Mouse (Mus musculus) liver, embryonic 14 days (tissue): ENCODE measurements around the gene Lefty1. TPM values are rescaled to one million over a fixed set of nuclear protein-coding genes. Genes with fewer than 3 reads are reported as not detected.

Source experiments
- polyA plus RNA-seq: library from polyadenylated mRNA; depleted of rRNA; stranded (reverse); fragments of >200 nt; gene quantifications from 2 replicates; pipeline ENCODE4 v1.2.3, GENCODE M21; 2012; rRNA removed

Lefty1 gene
- 8.3 and 9.1 TPM in 2 replicates for polyA plus RNA-seq

GRCm38 (mm10) chr1:180934467-180935419 is at the start of gene Lefty1:
Gene Lefty1 (plus strand): TSS chr1:180935022.

DNA sequence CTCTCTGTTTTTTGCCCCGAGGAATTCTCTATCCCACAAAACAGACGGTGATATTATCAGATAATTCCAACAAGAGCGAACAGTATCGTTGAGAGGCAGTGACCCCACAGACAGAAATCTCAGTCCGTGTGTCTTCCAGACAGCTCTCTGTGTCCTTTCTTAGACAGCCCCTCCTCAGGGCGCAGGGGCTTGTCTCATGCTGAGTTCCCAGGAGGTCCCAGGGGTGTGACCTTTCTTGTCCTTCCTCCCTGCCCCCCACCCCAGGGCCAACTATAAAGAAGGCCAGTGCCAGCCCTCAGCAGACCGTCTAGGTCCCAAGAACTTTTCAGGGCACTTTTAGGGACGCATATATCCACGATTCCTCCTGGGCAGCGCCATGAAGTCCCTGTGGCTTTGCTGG is 42.0 kb upstream of the Lefty1 start, which contains the start of gene Lefty2:
Lefty2 (plus strand) TSS at position 301 of the 400 bp plus-strand sequence.

GRCm38 (mm10) chr1:180904039-180904814 is 30.6 kb upstream of the Lefty1 start, which contains the start of gene Pycr2:
Gene Pycr2 (plus strand): TSS chr1:180904293.

GRCm38 (mm10) chr1:180942166-180943031 is 7.6 kb downstream of the Lefty1 start, which contains the start of gene Tmem63a:
Gene Tmem63a (plus strand): TSS chr1:180942344.

Other genes starting within 250 kb of the Lefty1 start
- 0.19 and 0.21 TPM in 2 replicates for gene Mixl1, start 238.0 kb upstream of the Lefty1 start, polyA plus RNA-seq
- gene Acbd3, start 209.0 kb upstream of the Lefty1 start, polyA plus RNA-seq: 9.9 and 11.2 TPM in 2 replicates
- 975 and 1,160 TPM in 2 replicates for gene H3f3a, start 121.1 kb upstream of the Lefty1 start, polyA plus RNA-seq
- 16.1 and 17.1 TPM in 2 replicates for gene Sde2, start 83.9 kb upstream of the Lefty1 start, polyA plus RNA-seq
- gene Lefty2, start 41.9 kb upstream of the Lefty1 start, polyA plus RNA-seq: 0.10 TPM in 1 of 2 replicates, not detected in the other
- gene Pycr2, start 30.7 kb upstream of the Lefty1 start, polyA plus RNA-seq: 46.6 and 55.1 TPM in 2 replicates
- gene Tmem63a, start 7.3 kb downstream of the Lefty1 start, polyA plus RNA-seq: 6.0 and 7.4 TPM in 2 replicates
- gene Ephx1, start 85.9 kb downstream of the Lefty1 start, polyA plus RNA-seq: 1.8 and 2.4 TPM in 2 replicates
- gene 9130409I23Rik, start 116.2 kb downstream of the Lefty1 start, polyA plus RNA-seq: 0.03 and 0.05 TPM in 2 replicates
- 12.7 and 14.4 TPM in 2 replicates for gene Nvl, start 209.2 kb downstream of the Lefty1 start, polyA plus RNA-seq
- gene Cnih4, start 209.7 kb downstream of the Lefty1 start, polyA plus RNA-seq: 10.4 and 10.5 TPM in 2 replicates